Mouse (Mus musculus) spleen, postnatal 36 days (tissue): ENCODE measurements at regions not wholly inside any gene's neighbourhood (a gene's known extent, or its start where the extent isn't known, plus 50 kb on each side); places are given as distances from the start of the nearest gene placed in this dataset.

Source experiments
- DNase-seq, 2 experiments: peaks; one replicate each; pipeline ENCODE4 v3.0.0; 2022; ENCODE audit warnings: low spot score in 2 of 2, mixed read lengths in 1 of 2

- no peak for DNase-seq
Observed at GRCm38 (mm10) chr1:161301348-161302075, 50.5 kb upstream of the Prdx6 start.

DNA sequence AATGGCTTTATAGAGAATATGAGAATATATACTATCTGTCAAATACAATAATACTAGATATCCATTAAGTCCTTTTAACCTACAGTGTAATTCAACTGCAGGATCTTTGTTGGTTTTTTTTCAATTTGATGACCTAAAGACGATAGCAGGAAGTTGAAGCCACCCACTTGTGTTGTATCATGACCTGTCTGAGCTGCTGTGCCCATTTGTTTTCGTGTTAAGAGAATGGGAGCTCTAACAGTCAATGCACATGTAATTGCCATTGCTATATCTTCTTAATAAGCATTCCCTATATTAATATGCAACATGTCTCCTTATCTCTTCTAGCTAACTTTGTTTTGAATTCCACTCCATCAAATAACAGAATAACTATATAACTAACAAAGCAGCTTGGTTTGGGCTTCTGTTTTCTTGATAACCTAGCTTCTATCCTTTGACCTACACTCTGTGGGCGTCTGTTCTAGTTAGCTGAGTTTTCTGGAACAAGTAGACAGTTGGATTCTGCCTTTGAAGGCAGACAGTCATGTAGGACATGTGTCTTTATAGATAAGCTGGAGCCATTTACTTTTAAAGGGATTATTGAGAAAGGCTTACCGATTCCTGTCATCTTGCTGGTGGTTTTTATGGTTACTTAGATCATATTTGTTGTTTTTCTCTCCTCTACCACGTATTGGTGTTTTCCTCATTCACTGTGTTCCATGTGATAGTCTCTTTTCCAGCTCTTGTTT, 55.9 kb upstream of the Prdx6 start:
- no peak for DNase-seq

DNA sequence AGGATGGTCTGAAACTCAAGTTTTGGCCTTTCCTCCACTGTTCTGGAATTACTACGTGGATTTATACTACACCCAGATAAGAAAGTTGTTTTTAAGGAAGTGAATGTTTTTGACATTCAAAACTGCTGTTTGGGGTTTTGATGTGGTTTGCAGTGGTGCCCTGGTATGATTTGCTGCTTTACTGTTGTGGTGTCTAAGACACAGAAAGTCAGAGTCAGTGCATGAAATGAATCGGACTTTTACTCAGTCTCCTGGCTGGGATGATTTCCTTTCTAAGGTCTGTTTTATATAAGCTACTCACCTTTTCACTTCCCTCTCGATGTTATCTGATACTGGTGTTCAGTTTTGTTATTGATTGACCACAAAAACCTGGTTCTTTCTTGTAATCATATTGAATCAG, 58.2 kb upstream of the Prdx6 start:
- DNase-seq = no peak

DNA sequence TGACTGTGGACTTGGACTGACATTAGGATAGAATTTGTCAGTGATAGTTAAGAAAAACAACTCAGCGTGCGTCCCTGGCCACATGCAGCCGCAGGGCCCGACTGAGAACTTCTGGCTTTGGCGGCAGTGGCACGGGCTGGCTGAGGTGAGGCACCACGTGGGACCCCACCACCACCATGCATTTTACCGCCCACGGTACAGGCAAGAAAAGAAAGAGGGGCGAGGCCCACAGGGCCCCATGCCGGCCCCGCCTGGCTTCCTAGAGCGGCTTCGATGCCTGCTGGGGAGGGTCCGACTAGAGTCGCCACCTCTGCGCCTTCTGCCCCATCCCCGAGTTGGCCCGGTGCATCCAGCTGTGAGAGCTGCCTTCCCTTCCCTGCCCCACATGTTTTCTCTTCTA, 63.1 kb upstream of the Prdx6 start:
- no peak for DNase-seq

DNA sequence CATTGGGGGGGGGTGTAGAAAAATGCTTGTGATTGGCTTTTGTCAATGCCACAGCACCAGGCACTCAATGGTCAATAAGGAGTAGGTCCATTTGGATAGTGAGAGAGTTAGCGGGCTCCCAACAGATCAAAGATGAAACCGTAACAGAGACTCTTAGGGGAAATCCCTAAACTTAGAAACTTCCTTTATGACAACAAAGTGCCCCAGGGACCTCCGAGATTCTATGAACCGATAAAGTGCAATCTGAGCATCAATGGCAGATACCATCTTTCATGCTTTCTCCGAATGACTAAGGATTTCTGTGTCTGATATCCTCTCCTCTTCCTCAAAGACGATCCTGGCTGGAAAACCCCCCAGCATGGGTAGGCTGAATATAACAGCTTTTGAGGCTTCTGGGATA, 70.7 kb upstream of the Prdx6 start:
- no peak for DNase-seq

DNA sequence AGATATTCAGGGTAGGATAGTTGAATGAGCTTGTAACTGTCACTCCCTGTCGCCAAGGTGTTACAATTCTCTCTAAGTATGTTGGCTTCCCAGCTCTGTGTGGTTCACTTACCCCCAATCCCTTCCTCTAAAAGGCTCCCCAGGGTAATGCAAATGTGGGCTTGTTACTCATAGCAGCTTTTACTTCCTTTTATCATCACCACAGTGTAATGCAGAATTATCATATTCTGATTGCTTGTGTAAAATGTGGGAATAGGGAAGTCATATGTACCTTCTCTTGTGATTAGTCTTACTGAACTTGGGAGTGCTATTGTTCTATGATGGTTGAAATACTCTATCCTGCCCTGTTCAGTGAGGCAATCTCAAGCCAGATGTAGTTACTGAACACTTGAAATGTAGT, 66.0 kb upstream of the Tnfsf4 start:
- peak in 1 of 2 experiments; percentile 16 for DNase-seq

GRCm38 (mm10) chr1:161333151-161333550, 62.1 kb upstream of the Tnfsf4 start:
- DNase-seq = no peak

DNA sequence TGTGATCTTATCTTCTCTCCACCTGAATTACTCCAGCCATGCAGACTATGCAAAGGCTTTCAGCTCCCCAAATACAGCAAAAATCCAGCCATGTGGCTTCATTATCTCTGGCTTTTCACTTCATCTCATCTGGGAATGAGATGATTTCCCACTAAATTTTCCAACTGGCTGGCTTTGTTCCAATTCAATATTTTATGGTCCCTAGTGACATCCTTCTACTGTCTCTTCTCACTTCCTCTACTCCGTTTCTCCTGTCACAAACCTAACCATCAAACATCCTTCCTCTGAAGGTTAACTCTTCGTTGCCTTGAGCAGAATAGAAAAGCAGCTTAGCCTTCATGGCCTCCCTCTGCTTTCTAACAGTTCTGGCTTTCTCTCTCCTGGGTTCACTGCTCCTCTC, 50.1 kb upstream of the Tnfsf4 start:
- no peak for DNase-seq
